Mouse (Mus musculus) T-cell, adult 2 months (primary cell): ENCODE measurements around the gene Gpatch1.
A peak's percentile ranks its signal among the peaks of the same experiment; 100 is the strongest.

ENCODE experiments used
- DNase-seq: peaks from one replicate; pipeline ENCODE4 v3.0.0; 2022; ENCODE audit warnings: low spot score

The Gpatch1 gene

DNA sequence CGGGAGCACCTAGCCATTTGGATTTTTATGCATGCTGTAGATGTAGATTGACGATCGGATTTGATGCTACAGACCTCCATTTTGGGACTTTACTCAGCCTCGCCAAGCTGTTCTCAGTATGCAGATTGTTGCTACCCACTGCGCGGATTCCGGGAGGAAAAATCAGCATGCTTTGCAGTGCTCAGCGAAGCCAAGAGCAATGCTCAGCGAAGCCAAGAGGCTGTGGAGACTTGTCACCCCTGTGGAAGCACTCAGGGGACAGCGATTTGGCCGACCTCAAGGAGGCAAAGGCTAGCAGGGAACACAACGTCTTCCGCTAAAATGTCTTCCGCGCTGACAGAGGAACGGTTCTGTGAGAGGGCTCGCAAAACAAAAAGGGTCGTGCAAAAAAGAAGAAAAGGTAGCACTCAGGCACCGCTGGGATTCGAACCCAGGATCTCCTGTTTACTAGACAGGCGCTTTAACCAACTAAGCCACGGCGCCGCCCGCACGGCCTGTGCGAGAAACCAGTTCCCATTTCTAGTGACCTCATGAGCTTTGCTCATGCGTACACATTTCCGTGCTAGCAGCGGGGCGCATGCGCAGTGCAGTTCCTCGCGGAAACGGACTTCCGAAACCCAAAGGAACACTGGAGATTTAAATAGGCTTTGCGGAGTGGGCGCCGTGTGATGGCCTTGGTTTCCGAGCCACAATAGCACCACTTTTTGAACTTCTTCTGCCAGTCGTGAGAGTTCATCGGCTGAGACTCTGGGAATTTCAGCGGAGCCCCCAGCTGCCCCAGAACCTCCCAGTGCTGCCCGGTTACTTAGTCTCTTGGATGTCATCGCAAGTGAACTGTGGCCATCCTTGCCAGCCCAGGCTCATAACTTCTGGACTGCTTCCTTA is 83.6 kb downstream of the Gpatch1 start:
- peak; percentile 96 for DNase-seq

DNA sequence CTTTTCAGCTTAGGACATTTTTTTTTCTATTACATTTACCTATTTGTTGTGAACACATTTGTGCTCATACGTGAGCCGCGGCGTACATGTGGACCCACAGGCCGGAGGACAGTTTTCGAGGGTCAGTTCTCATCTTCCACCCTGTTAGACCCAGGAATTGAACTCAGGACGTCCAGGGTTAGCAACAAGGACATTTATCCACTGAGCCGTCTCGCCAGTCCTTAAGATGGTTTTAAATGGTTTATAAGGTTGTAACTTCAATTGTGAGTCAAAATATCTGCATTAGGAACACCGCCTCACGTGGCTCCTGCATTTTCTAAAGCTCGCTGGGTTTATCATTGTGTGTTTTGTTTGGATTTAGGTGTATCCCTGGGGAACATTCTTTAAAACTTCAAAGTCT is 84.4 kb downstream of the Gpatch1 start:
- no peak for DNase-seq

DNA sequence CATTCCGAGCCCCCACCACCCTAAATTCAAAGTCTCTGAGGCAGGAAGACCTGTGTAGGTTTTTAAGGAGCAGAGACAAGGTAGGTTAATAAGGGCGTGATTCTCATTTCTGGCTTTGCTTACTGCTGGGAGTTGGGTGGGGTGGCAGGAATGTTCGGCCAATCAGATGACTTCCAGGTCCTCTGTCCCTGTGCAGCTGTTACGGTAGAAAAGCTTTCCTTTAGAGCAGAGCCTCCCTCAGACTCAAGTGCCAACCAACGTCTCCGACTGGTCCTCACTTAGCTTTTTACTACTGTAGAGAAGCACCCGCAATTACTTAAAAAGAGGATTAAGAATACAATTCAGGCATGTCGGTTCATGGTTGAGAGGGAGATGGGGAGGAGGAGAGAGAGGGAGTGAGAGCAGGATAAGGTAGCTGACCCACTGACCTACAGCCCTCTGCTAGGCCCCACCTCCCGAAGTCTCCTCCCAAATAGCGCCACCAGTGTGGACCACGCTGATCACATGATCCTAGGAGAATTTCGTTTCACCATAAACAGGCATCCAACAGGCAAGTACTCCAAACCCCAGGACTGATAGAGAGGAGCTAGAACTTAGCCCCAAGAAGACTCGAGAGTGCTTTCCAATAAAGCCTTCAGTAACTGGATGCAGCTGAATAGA is 85.3 kb downstream of the Gpatch1 start:
- DNase-seq: no peak

DNA sequence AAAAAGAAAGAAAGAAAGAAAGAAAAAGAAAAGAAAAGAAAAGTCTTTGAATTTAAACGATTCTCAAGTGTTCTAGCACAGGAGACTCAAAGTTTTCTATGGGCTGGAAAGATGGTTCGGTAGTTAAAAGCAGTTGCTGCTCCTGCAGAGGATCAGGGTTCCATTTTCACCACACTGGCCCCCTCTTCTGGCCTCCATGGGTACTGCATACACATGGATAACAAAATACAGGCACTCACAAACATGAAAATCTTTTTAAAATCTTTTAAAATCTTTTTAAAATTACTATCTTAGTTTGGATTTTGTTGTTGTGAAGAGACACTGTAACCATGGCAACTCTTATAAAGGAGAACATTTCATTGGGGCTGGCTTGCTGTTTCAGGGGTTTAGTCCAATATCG is 87.9 kb downstream of the Gpatch1 start:
- no peak for DNase-seq
